Mouse (Mus musculus) stomach, embryonic 14.5 days (tissue): ENCODE results near the gene Raf1. TPM values are rescaled to one million over a fixed set of nuclear protein-coding genes. Genes with fewer than 3 reads are reported as not detected.

ENCODE experiments used
- ATAC-seq: fragments of 200-750 bp; cut with Nextera tagmentation; 2 replicates; pipeline ENCODE4 v1.8.0; 2017; ENCODE audit warnings: low read depth, moderate TSS enrichment; ENCODE audit not compliant: insufficient number of reproducible peaks, insufficient read depth, low FRiP score
- H3K27ac ChIP-seq: fragments of 300-500 bp; sonication (generic); 2 replicates; pipeline ENCODE4 v1.5.1; 2014; ENCODE audit warnings: mild to moderate bottlenecking, low read length, moderate library complexity, mixed read lengths
- H3K27me3 ChIP-seq: fragments of 300-500 bp; sonication (generic); 2 replicates; pipeline ENCODE4 v1.6.1; 2014; ENCODE audit warnings: low read length, control low read depth, mixed read lengths; ENCODE audit not compliant: control insufficient read depth, insufficient read depth
- H3K36me3 ChIP-seq: fragments of 300-500 bp; sonication (generic); 2 replicates; pipeline ENCODE4 v1.6.1; 2014; ENCODE audit warnings: mild to moderate bottlenecking, control low read depth, low read length, moderate library complexity, mixed read lengths; ENCODE audit not compliant: control insufficient read depth, insufficient read depth
- H3K4me1 ChIP-seq: fragments of 300-500 bp; sonication (generic); 2 replicates; pipeline ENCODE4 v1.6.1; 2014; ENCODE audit warnings: low read length, control low read depth, mixed read lengths; ENCODE audit not compliant: control insufficient read depth, insufficient read depth
- H3K4me2 ChIP-seq: fragments of 300-500 bp; sonication (generic); replicated peaks from 2 replicates; pipeline ENCODE4 v1.6.1; 2014; ENCODE audit warnings: low read depth, low read length, control low read depth
- H3K4me3 ChIP-seq: fragments of 300-500 bp; sonication (generic); 2 replicates; pipeline ENCODE4 v1.5.1; 2014; ENCODE audit warnings: low read depth, low read length, control low read depth
- H3K9ac ChIP-seq: fragments of 300-500 bp; sonication (generic); replicated peaks from 2 replicates; pipeline ENCODE4 v1.6.1; 2014; ENCODE audit warnings: low read depth, mild to moderate bottlenecking, control low read depth, low read length, moderate library complexity, mixed read lengths
- H3K9me3 ChIP-seq: fragments of 300-500 bp; sonication (generic); 2 replicates; pipeline ENCODE4 v1.6.1; 2016; ENCODE audit warnings: low read depth, low read length, control low read depth; ENCODE audit not compliant: control insufficient read depth
- WGBS: fragments of 180-500 bp; shearing (Covaris S2); extraction: QIAGEN DNeasy Blood & Tissue Kit; methylation state at CpG from one replicate; pipeline ENCODE4 v1.1.7; 2014; 5-methylcytosine and 5-hydroxymethylcytosine counted together
- polyA plus RNA-seq: library from polyadenylated mRNA; unstranded; fragments of >200 nt; fragmentation: Nextera tagmentation; extraction: Ambion mirVana; gene quantifications from 2 replicates; pipeline ENCODE4 v1.2.1, GENCODE M21; 2014

Raf1 gene
- polyA plus RNA-seq, 1 experiment from 2014 or later: 131 TPM

- H3K4me2 ChIP-seq: no peak overlapping the region
- H3K9me3 ChIP-seq: no peaks in the 10 kb centered on the region
- H3K9ac ChIP-seq: no peak overlapping the region
- ATAC-seq: no peak
- no peaks in the 10 kb centered on the region for H3K4me1 ChIP-seq
- 86% methylated on average over 10 of the region's 10 CpGs for WGBS
- no peaks in the 10 kb centered on the region for H3K27me3 ChIP-seq
- no peak overlapping the region for H3K27ac ChIP-seq
- peaks cover 9% of the 10 kb centered on the region for H3K36me3 ChIP-seq
- H3K4me3 ChIP-seq: no peak overlapping the region
These were observed 93.9 kb downstream of the Raf1 start for GRCm38 (mm10) chr6:115582328-115583115.

- WGBS: 71% methylated on average over 3 of the region's 3 CpGs
- no peak overlapping the region for H3K4me2 ChIP-seq
- peaks cover 21% of the 10 kb centered on the region for H3K36me3 ChIP-seq
- H3K9me3 ChIP-seq: no peaks in the 10 kb centered on the region
- no peak overlapping the region for H3K9ac ChIP-seq
- no peak overlapping the region for H3K27ac ChIP-seq
- no peak for ATAC-seq
- no peaks in the 10 kb centered on the region for H3K4me1 ChIP-seq
- no peaks in the 10 kb centered on the region for H3K27me3 ChIP-seq
- H3K4me3 ChIP-seq: no peak overlapping the region
These were observed 95.6 kb downstream of the Raf1 start for GRCm38 (mm10) chr6:115580810-115581209.

GRCm38 (mm10) chr6:115577941-115578340, 98.5 kb downstream of the Raf1 start:
- H3K27me3 ChIP-seq: no peaks in the 10 kb centered on the region
- 92% methylated on average over 9 of the region's 9 CpGs for WGBS
- H3K27ac ChIP-seq: no peak overlapping the region
- peaks cover 25% of the 10 kb centered on the region for H3K36me3 ChIP-seq
- no peak overlapping the region for H3K9ac ChIP-seq
- no peak overlapping the region for H3K4me2 ChIP-seq
- no peaks in the 10 kb centered on the region for H3K9me3 ChIP-seq
- no peak for ATAC-seq
- H3K4me3 ChIP-seq: no peak overlapping the region
- no peaks in the 10 kb centered on the region for H3K4me1 ChIP-seq

GRCm38 (mm10) chr6:115577407-115577806, 99.0 kb downstream of the Raf1 start:
- no peak overlapping the region for H3K27ac ChIP-seq
- no peak for ATAC-seq
- no peaks in the 10 kb centered on the region for H3K4me1 ChIP-seq
- H3K9me3 ChIP-seq: no peaks in the 10 kb centered on the region
- no peak overlapping the region for H3K4me2 ChIP-seq
- H3K36me3 ChIP-seq: peaks cover 25% of the 10 kb centered on the region
- no peak overlapping the region for H3K4me3 ChIP-seq
- H3K9ac ChIP-seq: no peak overlapping the region
- no peaks in the 10 kb centered on the region for H3K27me3 ChIP-seq
- WGBS: 80% methylated on average over 5 of the region's 5 CpGs

- no peak overlapping the region for H3K27ac ChIP-seq
- WGBS: 89% methylated on average over 7 of the region's 7 CpGs
- no peaks in the 10 kb centered on the region for H3K4me1 ChIP-seq
- H3K27me3 ChIP-seq: no peaks in the 10 kb centered on the region
- peaks cover 30% of the 10 kb centered on the region for H3K36me3 ChIP-seq
- H3K4me2 ChIP-seq: no peak overlapping the region
- H3K4me3 ChIP-seq: no peak overlapping the region
- ATAC-seq: no peak
- H3K9me3 ChIP-seq: no peaks in the 10 kb centered on the region
- no peak overlapping the region for H3K9ac ChIP-seq
These were observed 102.3 kb downstream of the Raf1 start for GRCm38 (mm10) chr6:115574171-115574570.

Other genes starting within 250 kb of the Raf1 start
- gene Tsen2, start 132.0 kb downstream of the Raf1 start, polyA plus RNA-seq: 27.7 and 31.7 TPM in 2 replicates
- 7.0 and 7.9 TPM in 2 replicates for gene Mkrn2os, start 84.1 kb downstream of the Raf1 start, polyA plus RNA-seq
- 32.5 and 33.5 TPM in 2 replicates for gene Mkrn2, start 74.7 kb downstream of the Raf1 start, polyA plus RNA-seq
- gene Tmem40, start 85.8 kb upstream of the Raf1 start, polyA plus RNA-seq: 3.3 and 4.8 TPM in 2 replicates
- gene Cand2, start 97.9 kb upstream of the Raf1 start, polyA plus RNA-seq: 27.7 and 31.0 TPM in 2 replicates
- gene Rpl32, start 132.1 kb upstream of the Raf1 start, polyA plus RNA-seq: 2,694 and 2,736 TPM in 2 replicates
- gene Efcab12, start 161.8 kb upstream of the Raf1 start, polyA plus RNA-seq: 0.87 and 0.91 TPM in 2 replicates
- gene Mbd4, start 176.7 kb upstream of the Raf1 start, polyA plus RNA-seq: 16.4 and 20.6 TPM in 2 replicates
- 22.2 and 23.9 TPM in 2 replicates for gene Ift122, start 176.8 kb upstream of the Raf1 start, polyA plus RNA-seq